Mouse (Mus musculus) liver, adult 2 months (tissue): ENCODE measurements around the gene Dus2.

Source experiments
- CTCF ChIP-seq: fragments of 200-500 bp; IDR thresholded peaks from 2 replicates; pipeline ENCODE4 v1.5.1; 2011; ENCODE audit warnings: low read depth, low read length, control low read depth
- POLR2A ChIP-seq: fragments of 200-500 bp; IDR thresholded peaks from 2 replicates; pipeline ENCODE4 v1.6.1; 2011; ENCODE audit warnings: low read length, control low read depth; ENCODE audit not compliant: insufficient read depth; ENCODE audit errors: extremely low read depth

DNA sequence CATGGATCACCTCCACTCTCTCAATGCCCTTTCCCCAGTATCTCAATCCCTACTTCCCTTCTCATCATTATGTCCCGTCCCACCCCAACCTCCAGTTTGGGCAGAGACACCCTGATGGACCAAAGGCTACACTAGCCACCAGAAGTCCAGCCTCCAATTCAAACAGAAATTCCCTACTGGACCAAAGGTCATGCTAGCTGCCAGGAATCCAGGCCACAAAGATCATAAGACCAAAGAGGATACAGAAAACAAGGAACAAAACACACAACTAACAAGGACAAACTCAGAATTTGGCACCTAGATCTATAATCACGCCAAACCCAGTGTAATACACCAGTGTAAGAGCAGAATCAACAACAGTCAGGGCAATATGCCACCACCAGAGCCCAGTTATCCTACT lies 7.8 kb downstream of the Dus2 start:
- TF ChIP-seq POLR2A (no peak), CTCF (no peak)
